Mouse (Mus musculus): Measurements from ENCODE around the gene Tnrc6b.

The Tnrc6b gene

DNA sequence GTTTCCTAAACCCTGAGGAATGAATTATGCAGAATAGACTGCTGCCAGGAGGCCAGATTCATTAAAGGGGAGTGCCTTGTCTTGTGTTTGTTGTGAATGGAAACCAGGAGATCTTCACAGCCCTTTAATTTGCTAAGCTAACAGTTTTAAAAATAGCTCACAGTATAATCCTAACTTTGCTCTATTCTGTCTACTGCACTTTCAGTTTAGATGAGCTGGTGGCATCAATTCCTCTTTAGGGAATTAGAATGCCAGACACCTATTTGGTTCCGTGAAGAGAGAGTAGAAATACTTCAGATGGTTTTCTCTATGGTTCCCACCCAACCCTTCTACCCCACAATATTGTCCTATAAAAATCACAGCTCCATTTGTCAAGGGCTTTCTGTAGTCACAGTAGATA, 74.6 kb downstream of the Tnrc6b start:
- no peak for DNase-seq (ENCODE audit: low read depth)

DNA sequence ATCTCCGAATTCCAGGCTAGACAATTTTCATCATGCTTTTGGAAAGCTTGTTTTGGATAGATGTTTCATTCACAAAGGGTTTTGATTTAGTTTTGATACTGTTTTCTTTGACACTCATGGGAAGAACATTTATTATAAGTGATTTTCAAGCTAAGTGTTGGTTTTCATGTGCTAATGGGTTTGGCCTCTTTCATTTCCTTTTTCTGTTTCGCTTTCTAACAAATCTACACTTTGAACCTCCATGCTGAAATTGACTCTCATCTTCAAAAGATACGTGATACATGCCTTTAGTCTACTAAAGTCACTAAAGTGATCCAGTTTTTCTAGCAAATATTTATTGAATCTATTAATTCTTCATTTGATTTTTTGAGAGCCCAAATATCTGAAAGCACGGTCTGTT, 76.6 kb downstream of the Tnrc6b start:
- DNase-seq (ENCODE audit: low read depth): peak; percentile 57

DNA sequence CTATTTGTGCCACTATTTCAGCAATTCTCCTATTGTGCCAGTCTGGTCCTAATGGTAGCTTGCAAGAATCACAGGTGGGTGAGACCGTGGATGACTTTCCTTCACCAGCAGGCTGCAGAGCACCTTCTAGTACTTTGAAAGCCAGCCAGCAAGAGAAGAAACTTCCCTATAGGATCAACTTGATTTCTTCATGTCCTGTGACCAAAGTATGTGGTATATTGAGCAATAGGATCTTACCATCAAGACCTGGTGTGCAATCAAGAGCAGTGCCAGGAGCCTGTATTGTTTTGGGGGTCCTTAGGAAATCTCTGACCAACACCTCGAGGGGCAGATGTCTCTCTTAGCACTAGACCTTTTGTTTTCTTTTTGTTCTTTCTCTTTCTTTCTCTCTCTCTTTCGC, 81.4 kb downstream of the Tnrc6b start:
- no peak for DNase-seq (ENCODE audit: low read depth)

DNA sequence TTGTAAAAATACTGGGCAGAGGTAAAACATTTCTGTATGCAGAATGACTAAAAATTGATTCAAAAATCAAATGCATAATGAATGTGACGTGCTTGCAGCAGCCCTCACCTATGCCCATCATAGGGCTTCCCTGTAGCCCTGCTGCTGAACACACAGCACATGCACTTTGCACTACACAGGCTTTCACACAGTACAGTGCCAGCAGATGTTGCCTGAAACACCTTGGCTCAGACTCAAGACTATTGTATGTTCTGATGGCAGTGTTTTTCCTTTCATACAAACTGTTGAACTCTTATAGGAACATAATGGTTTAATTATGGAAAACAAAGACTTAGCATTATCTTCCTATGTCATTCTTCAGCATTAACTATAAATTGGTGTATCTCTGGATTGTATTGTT, 84.0 kb downstream of the Tnrc6b start:
- no peak for DNase-seq (ENCODE audit: low read depth)

DNA sequence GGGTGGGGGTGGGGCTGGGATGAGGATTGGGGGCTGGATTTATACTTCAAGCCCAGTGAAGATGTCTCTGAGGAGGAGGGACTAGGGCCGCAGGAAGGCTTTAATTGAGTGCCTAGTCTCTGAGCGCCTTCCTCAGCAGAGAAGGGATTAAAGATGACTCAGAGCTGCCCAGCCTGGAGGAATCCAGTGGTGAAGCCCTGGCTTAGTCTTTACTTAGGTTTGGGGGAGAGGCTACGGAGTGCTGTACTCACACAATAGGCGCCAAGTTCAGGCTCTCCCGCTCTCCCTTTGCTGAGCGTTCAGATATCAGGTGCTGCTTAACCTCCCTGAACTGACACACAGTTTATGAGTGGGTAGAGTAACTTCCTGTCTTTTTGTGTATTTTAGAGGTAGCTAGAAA, 86.6 kb downstream of the Tnrc6b start:
- peak; percentile 83 for DNase-seq (ENCODE audit: low read depth)

DNA sequence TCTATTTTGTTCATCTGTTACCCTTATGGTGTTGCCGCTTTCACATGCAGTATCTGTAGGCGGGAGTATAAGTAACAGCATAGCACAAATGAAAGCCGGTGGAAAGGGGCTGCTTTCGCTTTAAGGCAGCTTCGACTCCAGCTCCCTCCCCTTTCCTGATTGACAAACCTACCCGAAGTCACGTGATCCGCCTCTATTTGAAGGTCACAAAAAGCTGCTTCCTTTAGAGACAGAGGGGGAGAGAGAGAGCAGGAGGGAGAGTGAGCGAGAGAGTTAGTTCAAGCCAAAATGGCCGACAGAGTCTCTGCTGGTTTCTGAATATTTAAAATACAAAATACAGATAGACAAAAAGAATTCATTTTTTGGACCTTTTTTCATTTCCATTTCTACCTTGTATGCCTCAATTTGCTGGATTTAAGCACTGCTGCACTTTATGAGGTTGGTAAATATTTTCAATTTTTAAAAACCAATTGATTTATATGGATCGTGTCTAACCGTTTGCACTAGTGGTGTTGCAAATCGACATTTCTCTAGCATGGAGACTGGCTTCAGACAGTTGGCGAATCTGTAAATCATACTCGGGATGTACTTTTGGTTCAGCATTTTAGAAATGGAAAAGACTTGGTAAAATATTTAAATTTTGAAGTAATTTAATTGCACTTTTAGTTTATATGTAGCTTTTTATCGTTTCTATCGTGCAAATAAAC, 87.4 kb downstream of the Tnrc6b start:
- DNase-seq (ENCODE audit: low read depth): peak; percentile 99

DNA sequence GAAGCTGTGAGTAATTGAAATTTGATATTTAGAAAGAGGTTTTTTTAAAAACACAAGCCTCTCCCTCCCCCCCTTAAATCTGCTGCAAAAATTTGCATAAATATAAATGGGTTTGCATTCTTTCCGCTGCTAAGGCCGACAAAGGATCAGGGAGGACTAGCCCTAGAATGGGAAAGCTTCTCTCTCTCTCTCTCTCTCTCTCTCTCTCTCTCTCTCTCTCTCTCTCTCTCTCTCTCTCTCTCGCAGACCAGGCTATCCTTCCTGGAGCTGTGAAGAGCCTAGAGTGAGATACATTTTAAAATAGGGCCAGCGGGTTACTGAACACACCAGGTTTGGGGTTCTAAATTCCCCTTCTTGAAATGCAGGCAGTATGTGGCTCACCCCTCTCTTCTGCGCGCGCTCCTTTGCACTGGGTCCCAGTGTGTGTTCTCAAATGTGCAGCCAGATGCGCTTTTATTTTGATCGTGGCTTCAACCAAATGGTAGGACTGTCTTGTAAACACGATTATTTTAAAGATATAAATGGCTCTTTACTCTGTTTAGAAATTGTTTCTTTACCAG, 88.0 kb downstream of the Tnrc6b start:
- DNase-seq (ENCODE audit: low read depth): peak; percentile 84

DNA sequence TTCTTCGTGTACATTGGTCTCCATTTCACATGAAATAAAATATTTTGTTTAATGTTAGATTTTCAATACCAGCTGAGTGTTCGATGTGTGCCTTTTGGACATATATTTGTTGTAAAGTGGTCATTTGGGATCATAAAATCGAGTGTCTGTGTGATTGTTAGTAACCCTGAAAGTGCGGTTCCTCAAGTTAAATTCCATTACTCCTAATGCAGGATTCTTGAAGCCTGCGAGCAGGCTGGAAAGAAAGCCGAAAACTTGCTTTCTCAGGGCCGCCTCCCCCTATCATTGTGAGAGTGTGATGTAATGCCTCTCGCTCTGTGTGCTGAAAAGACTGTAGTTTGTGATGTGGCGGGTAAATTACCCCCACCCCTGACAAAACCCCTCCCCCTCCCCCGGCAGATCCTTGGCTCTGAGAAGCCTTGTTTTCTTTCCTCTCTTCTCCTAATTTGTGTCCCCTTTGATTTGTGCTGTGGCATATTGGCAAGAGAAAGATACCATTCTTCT, 88.6 kb downstream of the Tnrc6b start:
- peak; percentile 86 for DNase-seq (ENCODE audit: low read depth)

DNA sequence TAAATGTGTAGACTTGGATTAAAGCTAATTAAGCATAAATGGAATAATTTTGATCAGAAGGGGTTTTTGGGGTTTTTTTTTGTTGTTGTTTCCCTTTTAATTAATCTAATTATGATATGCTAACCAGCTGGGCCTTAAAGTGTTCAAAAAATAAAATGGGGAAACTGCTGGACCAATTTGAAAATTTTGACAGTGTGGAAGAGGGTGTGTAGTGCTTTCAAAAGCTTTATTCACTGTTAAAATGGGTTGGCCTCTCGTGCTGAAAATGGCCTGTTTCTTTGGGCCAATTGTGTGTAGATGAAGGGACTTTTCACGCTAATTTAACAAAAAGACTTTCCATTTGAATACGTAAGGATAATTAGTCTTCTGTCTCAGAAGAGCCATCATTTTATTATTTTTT, 89.1 kb downstream of the Tnrc6b start:
- DNase-seq (ENCODE audit: low read depth): no peak

DNA sequence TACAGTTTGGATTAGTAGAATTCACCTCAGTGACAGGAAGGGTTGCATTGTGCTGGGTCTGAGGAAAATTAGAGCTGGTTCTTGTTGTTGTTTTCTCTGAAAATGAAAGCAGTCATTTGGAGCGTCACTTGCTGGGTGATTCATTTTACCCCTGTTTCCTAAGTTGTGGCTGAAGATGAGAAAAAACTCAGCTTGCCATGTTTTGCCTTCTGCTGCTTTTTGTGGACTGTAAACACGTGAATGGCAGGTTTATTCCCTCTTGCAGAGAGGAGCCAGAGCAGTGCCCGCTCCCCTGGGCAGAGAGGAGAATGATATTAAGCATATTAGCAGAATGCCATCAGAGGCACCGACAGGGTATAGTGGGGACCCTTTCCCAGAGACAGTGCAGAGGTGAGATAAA, 89.7 kb downstream of the Tnrc6b start:
- DNase-seq (ENCODE audit: low read depth): peak; percentile 93

DNA sequence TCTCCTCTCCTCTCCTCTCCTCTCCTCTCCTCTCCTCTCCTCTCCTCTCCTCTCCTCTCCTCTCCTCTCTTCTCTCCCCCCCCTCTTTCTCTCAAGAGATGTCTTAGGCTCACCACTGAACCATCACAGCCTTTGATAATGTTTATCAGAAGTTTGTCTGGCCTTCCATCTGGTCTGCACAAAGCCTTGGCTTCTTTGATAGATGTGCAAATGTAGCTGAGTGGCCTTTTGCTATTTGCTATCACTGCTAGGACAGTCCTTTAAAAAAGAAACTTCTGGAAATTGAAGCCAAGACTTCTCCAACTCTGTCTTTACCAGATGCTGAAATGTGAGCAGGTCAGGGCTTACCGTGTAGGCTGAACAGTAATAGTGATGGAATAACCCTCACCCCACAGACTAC, 90.5 kb downstream of the Tnrc6b start:
- peak; percentile 47 for DNase-seq (ENCODE audit: low read depth)

DNA sequence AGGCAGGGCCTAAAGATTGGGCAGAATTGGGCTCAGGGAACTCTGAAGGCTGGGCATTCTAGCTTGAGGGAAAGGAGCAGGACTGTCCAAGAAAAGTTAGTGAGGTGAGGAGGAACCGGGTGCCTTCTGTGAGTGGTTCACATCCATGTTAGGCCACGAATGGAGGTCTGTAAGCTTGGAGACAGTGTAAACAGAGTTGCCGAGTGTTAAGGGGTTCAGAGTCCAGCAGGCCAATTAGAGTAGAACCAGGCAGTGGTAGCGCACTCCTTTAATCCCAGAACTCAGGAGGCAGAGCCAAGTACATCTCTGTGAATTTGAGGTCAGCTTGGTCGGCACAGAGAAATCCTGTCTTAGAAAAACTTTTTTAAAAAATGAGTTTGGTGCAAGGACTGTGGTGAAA, 96.0 kb downstream of the Tnrc6b start:
- no peak for DNase-seq (ENCODE audit: low read depth)

DNA sequence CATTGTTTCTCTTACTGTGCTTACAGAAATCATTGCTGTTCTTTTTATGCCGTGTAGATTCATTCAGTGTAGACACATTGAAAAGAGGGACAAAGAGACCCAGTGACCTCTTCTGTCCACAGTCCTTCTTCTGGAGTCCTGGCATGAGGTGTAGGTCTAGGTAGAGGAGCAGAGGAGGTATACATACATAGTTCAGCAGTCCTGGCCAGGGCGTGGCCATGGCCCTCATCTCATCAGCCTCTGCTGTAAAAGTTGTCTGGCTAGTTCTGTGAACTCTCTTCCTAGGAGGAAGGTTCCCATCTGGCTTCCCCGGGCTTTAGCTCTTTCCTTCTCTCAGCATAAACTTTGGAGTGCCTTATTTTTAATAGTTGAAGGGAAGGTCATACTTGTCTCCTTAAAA, 99.1 kb downstream of the Tnrc6b start:
- DNase-seq (ENCODE audit: low read depth): no peak

DNA sequence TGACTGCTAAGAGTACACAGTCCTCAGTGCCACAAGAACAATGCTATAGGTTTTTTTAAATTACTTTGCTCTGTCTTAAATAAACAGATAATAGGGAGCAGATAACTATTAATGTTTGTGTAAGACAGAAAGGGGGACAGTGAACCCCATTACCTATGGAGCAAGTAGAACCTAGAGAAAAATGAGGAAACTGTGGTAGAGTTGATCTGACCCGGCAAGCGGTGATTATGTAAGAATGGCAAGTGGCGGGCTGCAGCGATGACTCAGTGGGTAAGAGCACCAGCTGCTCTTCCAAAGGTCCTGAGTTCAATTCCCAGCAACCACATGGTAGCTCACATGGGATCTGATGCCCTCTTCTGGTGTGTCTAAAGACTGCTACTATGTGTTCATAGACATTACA, 101.7 kb downstream of the Tnrc6b start:
- DNase-seq (ENCODE audit: low read depth): no peak

DNA sequence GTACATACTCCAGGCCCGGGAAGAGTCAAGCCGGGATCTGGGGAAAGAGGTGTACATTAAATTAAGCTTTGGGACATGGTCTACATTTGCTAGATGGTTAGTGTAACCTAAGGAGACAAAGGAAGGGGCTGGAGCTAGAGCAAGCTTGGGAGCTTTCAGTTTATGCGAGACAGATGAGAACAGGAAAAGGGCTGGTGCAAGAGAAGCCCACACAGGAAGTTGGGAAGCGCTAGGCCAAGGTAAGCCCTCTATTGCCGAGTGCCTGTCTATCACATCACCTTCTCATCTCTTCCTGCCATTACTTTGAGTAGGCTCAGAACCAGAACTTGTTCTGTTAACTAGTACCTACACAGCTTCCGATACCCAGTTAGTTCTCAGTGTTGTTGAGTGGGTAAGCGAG, 103.7 kb downstream of the Tnrc6b start:
- peak; percentile 74 for DNase-seq (ENCODE audit: low read depth)

DNA sequence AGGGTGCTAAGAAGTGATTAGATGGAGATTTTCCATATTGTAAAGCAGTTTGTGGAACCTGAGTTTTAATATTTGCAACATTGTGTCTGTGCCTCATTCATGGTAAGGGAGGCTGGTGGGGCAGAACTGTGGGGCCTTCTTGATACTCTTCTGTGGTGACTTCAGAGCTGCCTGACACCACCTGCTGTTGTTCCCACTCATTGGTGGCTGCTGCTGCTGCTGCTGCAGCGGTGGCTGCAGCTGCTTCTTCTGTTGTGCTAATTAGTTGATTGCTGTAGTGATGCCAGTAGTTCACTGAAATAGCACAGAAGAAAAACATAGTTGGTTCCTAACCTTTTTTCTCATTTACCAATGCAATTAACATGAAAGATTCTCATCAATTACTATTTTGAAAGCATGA, 111.2 kb downstream of the Tnrc6b start:
- DNase-seq (ENCODE audit: low read depth): no peak

DNA sequence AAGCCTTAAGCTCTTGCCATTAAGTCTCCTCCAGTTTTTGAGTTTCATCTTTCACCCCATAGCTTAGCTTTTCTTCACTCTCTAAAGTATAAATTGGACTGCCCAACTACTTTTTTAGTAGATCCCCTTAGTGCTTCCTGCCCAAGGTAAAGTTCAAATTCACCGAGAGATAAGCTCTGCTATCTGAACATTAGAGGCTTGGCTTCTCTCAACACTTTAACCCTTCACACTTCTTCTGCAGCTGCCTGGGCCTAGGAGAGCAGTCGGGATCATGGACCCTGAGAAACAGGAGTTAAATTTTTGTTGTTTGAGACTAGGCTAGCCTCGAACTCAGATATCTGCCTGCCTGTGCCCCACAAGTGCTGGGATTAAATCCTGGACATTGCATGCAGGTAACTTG, 120.1 kb downstream of the Tnrc6b start:
- DNase-seq (ENCODE audit: low read depth): no peak

DNA sequence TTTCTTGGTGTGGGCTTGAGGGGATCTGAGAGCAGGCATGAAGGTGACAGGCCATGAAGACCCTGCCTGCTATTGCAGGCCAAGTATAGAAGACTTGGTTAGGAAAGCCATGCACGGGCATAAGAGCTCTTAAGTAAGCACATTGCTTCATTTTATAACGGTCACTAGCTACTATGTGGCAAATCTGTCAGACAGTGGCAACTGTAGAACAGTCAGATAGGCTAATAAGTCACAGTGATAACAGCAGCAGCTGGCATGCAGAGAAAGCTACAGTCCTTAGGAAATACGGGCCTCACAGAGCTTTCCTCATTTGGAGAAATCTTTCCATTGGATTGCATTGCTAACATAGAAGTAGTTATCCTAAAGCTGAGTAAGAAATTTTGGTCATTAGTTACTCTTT, 121.7 kb downstream of the Tnrc6b start:
- DNase-seq (ENCODE audit: low read depth): no peak

DNA sequence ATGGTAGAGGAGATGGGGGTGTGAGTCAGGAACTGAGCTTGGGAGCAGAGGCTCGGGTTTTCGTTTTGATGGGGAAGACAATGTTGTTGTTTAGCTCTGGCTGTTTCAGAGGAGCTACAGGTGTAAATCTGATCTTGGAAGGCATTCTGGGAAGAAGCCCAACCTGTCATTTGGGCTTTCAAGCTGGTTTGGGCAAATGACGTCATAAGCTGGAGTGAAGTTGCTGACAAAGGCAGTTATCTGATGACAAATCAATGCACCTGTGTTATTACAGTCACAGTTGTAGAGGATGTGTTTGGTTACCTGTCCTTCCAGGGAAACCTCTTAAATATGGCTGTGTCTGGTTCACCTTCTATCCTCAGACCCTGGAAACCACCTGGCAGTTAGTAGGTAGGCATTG, 125.1 kb downstream of the Tnrc6b start:
- peak; percentile 38 for DNase-seq (ENCODE audit: low read depth)

DNA sequence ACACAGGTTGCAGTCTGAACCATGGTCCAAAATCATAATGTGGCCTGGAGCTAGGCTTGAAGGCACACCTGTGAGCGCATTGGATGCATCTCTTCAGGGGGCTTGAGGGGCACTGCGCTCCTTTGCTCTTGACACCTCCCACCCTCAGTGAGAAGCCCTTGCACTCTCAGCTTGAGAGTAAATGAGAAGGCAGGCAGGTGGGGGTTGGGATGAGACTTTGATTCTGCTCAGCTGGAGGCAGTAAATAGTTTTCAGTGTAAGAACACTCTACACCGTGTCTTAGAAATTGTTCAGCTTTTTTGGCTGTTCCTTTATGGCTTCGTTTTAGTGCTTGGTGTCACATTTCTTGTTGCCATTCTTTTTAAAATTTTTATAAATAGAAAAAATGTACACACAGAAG, 127.7 kb downstream of the Tnrc6b start:
- no peak for DNase-seq (ENCODE audit: low read depth)

DNA sequence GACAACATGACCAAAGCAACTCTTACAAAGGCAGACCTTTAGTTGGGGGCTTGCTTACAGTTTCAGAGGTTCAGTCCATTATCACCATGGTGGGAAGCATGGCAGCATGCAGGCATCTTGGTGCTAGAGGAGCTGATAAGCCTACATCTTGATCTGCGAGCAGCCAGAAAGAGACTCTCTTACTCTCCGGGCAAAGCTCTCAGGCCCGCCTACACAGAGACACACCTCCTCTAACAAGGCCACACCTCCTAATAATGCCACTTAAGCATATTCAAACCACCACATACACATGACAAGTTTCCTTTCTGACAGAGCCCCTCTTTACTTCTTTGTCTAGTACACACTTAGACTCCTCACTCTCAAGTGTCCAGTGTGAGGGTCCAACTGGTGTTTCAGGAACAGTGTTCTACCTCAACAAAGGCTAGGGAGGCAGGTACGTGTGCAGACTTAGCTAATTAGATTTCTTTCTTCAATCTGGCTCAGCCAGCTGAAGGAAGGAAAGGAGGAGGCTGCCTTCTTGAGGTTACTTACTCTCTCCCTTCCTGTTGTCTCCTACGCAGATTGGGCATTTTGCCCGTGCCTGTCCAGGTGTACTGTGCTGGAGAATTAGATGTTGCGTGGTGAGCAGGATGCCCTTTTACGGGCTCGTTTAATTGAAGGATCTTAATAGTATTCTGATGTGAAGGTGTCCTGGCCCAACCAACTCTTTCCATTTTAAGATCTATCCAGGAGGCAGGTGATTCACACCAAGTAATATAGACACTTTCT, 128.7 kb downstream of the Tnrc6b start:
- DNase-seq (ENCODE audit: low read depth): no peak

DNA sequence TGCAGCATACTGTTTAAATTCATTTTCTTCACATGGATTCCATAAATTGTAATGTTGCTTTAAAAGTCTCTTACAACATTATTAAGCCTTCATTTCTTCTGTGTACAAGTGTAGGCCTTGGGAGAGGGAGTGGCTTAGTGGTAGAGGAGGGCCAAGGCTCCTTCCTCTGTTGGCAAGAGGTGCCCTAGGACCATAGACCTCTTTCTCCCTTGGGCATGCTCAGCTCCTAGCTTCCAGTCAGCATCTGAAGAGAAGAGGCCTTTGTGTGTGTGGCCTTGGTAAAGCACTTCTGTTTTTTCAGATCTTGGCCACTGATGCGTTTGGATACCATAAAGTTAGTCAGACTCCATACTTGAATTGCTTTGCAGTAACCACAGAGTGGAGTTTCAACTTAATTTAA, 133.1 kb downstream of the Tnrc6b start:
- DNase-seq (ENCODE audit: low read depth): no peak

DNA sequence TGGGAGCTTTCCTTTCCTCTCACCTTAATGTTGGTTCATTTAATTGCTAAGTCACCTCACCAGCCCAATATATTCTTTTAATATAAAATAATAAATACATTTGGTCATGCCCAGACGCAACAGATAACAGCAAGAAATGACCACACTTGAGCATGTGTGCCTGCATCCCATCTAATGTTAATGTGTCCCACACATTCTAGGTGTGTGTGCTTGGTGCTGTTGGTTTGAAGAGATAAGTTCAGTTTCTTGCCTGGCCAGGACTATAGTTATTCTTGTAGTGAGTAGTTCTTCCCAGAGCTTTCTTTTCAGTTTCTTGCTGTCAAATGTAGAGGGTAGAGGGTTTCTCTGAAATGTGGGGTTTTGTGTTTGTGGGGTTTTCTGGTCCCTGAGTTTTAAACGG, 133.8 kb downstream of the Tnrc6b start:
- DNase-seq (ENCODE audit: low read depth): no peak
